Mouse (Mus musculus) liver, embryonic 14 days (tissue): ENCODE data around the gene Slc2a4. TPM values are rescaled to one million over a fixed set of nuclear protein-coding genes. Genes with fewer than 3 reads are reported as not detected.

ENCODE experiments used
- polyA plus RNA-seq: library from polyadenylated mRNA; depleted of rRNA; stranded (reverse); fragments of >200 nt; gene quantifications from 2 replicates; pipeline ENCODE4 v1.2.3, GENCODE M21; 2012; rRNA removed

The Slc2a4 gene
- 13.7 and 15.5 TPM in 2 replicates for polyA plus RNA-seq

DNA sequence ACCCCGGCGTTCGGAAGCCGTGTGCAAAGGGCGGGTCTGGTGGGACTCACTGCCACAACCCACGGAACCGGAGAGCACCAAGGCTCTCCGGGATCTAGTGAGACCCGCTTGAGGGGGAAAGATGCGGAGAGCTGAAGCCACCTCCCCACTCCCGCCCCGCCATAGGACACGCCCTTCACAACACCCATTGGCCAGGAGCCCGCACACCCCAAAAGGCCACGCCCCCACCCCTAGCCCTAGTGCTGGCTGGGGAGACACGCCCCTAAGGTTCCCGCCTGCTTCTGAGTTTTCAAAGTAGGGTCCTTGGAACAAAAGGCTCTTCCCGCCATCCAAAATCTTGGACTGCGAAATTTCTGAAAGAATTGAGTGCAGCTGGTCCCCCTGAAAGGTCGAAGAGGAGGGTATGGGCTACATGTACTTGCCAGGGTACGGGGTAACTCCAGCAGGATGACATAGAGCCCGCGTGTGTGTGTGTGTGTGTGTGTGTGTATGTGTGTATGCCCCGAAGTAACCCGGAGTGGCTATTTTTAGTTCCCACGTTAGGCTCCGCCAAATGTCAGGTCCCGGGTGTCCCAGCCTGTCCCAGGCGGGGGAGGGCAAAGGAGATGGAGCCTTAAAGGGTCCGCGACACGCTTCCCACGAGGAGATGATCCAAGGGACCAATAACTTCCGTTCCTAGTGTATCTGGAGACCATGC lies at the start of gene Slc2a4:
Slc2a4 (minus strand) TSS at position 123 of the 697 bp plus-strand sequence.

DNA sequence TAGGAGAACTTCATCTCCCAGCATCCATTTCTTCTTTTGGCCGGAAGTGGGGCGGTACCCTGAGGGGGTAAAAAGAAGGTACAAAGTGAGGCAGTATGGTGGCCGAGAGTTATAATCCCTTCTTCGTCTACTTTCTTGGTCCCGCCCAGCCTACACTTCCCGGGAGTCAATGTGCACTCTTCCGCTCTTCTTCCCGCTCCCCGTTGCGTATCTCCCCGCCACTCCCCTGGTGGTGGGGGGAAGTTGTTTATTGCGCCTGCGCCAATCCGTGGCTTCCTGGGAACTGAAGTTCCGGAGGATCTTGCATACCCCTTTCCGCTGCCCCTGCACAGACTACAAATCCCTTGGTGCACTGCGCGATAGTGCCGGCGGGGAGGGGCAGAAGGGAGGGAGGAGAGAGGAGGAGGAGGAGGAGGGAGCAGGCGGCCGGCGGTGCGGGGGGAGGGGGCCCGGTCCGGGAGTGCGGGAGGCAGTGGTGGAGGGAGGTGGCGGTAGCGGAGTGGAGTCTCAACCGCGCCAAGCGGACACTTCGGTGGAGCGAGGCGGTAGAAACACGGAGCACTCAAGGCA lies 47.5 kb upstream of the Slc2a4 start, which contains the start of gene Phf23:
Phf23 (plus strand) TSS at position 387 of the 570 bp plus-strand sequence.

DNA sequence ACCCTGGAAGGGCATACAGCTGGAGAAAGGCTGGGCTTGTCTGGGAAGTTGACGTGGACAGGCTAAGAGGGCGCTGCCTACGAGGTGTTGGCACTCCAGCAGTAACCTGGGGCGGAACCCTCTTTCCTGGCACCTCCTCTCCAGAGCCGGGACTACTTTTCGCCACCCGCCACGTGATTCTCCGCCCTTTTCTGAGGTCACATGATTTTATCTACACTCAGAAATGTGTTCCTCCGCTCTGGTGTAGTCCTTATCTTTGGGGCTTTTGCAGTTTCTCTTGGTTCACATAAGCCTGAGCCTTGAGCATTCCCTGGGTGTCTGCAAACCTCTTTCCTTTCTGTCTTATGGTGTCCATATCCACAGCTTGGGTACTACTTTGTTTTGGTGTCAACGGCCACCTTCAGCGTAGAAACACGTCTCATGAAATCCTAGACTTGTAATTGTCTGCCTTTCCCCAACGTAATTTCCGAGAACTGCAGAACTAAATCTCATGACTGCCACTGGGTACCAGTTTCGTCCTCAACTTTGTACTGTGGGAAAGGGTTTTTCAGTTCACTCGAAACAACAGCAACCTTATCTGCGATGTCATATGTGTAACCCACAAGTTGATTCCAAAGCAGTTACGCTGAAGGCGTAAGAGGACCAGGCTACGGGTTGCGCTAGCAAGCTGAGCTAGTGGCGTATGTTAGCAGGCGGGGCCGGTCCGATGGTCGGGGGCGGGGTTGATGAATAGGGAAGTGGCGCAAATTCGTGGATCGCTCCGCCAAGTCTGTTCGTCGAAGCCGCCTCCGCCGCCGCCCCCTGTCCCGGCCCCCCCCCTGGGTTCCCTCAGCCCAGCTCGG lies 43.1 kb upstream of the Slc2a4 start, which contains the start of gene Gabarap:
Gabarap (plus strand) TSS at position 294 of the 842 bp plus-strand sequence.

DNA sequence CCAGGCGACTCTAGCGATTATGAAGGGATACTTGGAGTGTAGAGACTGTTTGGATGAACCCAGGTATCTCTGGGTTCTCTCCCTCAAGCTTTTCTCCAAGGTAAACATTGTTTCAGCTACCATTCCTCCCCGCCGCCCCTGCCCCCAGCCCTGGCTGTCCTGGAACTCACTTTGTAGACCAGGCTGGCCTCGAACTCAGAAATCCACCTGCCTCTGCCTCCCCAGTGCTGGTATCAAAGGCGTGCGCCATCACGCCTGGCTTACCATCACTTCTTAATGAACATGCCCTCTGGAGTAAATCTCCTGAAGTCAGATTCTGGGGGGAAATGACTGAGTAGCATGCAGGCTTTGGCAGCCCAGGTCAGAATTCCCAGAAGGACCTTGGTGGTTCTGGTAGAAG lies 34.2 kb upstream of the Slc2a4 start, which contains the start of gene Elp5:
Elp5 (minus strand) TSS at position 293 of the 400 bp plus-strand sequence.

DNA sequence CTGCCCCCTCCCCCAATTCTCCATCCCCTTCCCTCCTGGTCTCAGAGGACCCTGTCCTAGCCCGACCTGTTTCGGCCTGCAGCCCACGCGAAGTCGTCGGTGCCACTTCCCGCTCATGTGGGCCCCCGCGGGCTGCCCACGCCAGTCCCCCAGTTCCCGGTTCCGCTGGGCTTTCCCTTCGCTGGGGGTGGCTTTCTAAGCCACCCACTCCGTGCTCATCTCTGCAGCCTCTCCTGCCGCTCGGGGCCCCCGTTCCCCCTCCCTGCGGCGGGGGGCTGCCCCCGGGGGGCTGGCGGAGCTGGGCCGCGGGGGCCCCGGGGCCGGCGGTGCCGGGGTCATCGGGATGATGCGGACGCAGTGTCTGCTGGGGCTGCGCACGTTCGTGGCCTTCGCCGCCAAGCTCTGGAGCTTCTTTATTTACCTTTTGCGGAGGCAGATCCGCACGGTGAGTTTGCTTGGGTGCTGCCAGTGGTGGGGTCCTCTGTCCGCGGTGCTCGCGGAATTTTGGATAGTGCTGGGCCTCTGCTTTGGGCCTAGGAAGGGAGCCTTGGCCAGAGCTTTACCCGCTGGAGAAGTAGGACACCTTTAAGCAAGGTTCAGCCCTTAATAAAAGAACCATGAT lies 33.3 kb upstream of the Slc2a4 start, which contains the start of gene Ctdnep1:
Ctdnep1 (plus strand) TSS at position 16 of the 622 bp plus-strand sequence.

DNA sequence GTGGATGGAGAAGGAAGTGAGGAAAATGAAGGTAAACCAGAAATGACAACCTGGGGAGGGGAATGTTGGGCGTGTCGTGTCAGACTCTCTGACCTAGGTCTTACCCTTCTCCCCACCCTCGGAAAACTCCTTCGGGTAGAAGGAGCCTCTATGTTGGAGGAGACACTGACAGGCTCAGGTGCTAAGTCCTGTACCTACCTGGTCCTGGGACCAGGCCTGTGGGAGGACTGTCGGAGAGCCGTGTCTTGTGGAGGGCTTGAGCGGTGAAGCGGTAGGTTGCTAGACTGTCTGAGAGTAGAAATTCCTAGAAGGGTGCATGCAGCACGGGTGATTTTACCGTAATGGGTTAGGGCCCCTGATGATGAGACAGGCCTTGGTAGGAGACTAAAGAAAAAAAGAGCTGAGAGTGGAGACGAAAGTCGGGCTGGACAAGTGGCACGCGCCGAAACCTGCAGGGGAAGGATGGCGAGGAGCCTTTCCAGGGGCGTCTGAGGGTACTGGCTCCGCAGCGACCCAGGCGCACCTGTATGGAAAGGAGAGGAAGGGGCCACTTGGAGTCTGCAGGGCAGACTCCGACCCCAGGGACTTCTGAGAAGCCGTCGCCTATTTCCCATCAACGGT lies 16.8 kb upstream of the Slc2a4 start, which contains the start of gene Cldn7:
Cldn7 (plus strand) TSS at position 130 of the 621 bp plus-strand sequence.

DNA sequence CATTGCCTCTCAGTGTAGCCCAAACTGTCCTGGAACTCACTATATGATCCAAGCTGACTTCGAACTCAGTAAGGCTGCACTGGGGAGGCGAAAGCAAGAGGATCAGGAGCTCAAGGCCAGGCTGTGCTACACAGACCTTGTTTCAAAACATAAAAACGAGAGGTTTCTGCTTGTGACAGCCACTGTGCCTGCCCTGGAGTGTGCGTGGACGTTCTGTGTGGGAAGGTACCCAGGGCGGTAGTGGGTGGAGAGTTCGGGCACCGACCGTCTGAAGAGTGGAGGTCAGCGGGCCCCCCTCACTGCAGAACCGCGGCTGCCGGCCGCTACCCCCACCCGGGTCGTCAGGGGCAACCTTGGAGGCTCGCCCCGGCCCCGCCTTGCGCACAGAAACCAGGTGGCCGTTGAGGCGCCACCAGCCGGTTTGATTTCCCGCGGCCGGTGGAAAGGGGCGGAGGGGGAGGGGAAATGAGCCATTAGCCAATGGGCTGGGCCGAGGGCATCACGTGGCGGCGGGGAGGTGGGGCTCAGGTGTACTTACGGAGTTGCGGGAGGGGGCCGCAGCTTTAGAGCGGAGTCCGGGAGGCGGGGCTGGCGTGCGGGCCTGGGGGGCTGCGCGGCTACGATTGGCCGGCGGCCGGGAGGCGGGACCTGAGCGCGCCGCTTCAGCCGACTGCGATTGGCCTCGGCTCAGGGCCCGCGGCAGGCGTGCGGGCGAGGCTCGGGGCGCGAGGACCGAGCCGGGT lies 12.7 kb downstream of the Slc2a4 start, which contains the start of gene Ybx2:
Ybx2 (plus strand) TSS at position 660 of the 743 bp plus-strand sequence.

DNA sequence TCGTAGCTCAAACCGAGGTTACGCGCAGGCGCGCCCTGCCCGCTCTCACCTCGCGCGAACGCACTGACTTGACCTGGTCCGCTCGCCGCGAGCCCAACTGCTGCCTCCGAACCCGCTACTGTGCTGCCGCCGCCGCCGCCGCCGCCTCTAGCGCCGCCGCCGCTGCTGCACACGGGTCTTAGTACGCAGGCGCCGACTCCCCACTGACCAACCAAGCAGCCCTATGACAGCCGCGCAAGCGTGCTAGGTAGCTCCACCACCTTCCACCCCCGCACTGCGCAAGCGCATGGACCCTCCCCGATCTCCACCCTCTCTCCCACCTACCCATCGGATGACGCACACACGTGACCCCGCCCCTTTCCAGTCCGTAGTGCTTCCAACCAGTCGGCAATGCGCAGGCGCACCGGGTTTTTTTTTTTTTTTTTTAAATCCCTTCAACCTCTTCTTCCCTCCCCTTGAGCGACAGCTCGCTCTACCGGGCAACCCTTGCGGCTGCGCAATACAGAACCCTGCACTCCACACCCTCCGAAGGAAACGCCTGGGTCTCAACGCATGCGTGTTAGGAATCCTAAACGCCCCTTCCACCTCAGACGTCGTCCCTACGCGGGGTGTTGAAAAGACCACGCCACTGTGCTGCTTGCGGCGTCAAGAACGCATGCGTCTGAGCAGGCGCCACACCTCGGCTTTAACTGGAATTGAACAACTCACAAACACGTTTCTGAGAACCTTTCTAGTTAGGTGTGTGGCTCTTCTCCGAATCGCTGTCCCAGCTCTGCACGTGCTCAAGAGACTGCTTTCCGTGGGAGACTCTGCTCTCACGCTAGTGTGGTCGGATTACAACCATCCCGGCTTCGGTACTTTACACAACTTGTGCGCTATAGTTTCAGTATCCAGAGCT lies 26.6 kb downstream of the Slc2a4 start, which contains the start of gene Eif5a:
Eif5a (minus strand) TSS at position 845 of the 898 bp plus-strand sequence.

DNA sequence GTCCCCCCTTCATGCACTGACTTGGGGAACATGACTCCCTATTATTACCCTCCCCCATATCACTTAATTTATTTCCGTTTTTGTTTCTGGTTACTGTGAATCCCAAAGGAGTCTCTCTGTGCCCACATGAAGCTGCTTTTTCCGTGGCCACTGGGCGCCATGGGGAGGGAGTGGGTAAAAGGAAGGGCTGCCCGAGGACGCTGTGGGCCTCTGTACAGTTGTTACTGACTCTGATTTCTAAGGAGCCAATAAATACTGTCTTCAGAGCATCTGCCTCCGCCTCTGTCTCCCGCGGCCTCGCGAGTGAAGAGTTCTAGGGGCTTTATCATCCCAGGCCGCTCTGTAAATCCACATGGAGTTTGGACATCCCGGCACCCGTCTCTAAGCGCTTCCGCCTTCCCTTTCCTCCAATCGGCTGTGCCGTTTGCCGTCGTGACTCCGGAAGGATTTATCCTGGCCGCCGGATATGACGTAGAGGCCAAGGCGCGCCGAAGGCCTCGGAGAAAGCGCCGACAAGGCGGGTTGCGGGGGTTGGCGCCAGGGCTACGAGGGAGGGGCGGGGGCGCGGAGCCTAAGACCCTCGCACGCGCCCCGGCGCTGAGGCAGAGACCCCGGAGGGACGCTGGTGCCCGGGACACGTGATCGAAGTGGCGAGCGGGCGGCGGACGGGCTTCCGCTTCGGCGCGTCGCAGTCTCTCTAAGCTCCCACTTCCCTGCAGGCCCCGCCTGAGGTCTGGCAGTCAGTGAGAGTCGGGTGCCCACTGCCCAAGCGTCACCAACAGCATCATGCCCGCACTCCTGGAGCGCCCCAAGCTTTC lies 34.2 kb downstream of the Slc2a4 start, which contains the start of gene Gps2:
Gps2 (plus strand) TSS at position 335 of the 818 bp plus-strand sequence.

DNA sequence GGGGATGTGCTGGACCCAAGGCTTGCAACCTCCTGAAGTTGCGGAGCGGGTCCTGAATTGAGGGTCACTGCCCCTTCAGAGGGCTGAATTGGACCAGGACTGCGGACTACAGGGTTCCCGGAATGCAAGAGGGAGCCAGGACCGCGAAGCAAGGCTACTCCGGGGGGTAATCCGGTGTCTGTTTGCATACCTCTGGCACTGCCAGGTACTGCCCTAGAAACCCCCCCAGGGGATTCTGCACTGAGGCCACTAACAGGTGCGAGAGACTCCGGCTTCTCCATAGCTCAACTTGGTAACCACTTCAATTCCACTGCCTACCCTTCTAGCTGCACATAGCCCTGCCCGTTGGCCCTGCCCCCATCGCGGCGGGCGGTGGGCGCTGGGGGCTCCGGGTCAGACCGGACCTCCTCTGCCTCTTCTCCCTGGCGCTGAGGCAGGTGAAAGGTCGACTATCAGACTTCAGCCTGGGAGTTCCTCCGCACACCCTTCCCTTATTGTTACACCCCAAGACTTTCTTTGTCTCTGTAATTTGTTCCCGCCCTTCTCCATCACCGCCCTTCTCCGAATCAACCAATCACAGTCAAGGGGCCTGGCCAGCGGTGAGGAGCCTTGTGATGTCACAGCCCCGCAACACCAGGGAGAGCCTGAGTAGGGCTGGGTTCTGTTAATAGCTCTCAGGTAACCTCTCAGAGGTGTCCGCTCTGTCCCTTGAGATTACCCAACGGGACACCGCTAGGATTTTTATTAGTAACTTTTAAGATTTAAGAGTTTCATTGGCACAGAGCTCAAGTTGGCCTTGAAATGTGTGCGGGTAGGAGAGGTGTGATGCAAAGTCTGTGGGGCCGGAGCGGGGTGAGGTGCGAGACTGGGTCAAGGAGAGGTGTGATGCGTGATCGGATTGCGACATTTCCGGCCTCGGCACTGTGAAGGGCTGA lies 47.2 kb downstream of the Slc2a4 start, which contains the start of the genes 2810408A11Rik and Neurl4:
2810408A11Rik (minus strand) TSS at position 517 of the 935 bp plus-strand sequence.
Neurl4 (plus strand) TSS at position 602 of the 935 bp plus-strand sequence.

DNA sequence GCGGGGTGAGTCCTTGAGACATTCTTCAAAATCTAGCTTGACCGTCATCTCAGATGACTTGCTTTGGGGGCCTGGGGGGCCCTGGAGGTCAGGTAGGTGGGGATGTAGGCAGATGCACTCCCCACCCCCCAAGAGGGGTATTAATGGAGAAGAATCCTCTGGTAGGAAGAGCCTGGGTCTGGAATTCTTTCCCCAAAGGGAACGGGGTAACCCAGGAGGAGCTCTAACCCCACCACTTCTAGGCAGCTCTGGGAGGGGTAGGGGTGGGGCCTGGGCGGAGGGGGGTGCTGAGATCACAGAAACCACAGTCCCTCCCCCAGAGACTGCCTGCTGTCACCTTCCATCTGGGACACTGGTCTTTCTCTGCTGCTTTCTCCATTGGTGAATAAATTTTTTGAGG lies 52.7 kb downstream of the Slc2a4 start, which contains the start of gene Acap1:
Acap1 (minus strand) TSS at position 249 of the 400 bp plus-strand sequence.

Other genes starting within 250 kb of the Slc2a4 start
- gene Polr2a, start 189.6 kb downstream of the Slc2a4 start, polyA plus RNA-seq, result 12.7 and 15.6 TPM in 2 replicates
- 0.03 TPM in 1 of 2 replicates, not detected in the other for gene Slc35g3, start 186.2 kb downstream of the Slc2a4 start, polyA plus RNA-seq
- 1.2 and 1.5 TPM in 2 replicates for gene Zbtb4, start 182.3 kb downstream of the Slc2a4 start, polyA plus RNA-seq
- 0.69 and 1.5 TPM in 2 replicates for gene Chrnb1, start 152.2 kb downstream of the Slc2a4 start, polyA plus RNA-seq
- 0.40 and 0.51 TPM in 2 replicates for gene Fgf11, start 146.3 kb downstream of the Slc2a4 start, polyA plus RNA-seq
- 0.24 and 0.25 TPM in 2 replicates for gene Tmem102, start 142.6 kb downstream of the Slc2a4 start, polyA plus RNA-seq
- gene Gm39566, start 132.9 kb downstream of the Slc2a4 start, polyA plus RNA-seq, result not detected in 2 replicates
- gene Spem2, start 129.7 kb downstream of the Slc2a4 start, polyA plus RNA-seq, result not detected in 2 replicates
- gene Spem1, start 126.0 kb downstream of the Slc2a4 start, polyA plus RNA-seq, result not detected in 2 replicates
- gene Nlgn2, start 110.4 kb downstream of the Slc2a4 start, polyA plus RNA-seq, result 2.1 and 2.2 TPM in 2 replicates
- gene Tmem256, start 109.7 kb downstream of the Slc2a4 start, polyA plus RNA-seq, result 155 and 183 TPM in 2 replicates
- 16.2 and 19.8 TPM in 2 replicates for gene Plscr3, start 101.8 kb downstream of the Slc2a4 start, polyA plus RNA-seq
- 1.2 and 1.3 TPM in 2 replicates for gene Tnk1, start 89.5 kb downstream of the Slc2a4 start, polyA plus RNA-seq
- gene Tmem95, start 70.2 kb downstream of the Slc2a4 start, polyA plus RNA-seq, result not detected in 2 replicates
- gene Kctd11, start 66.8 kb downstream of the Slc2a4 start, polyA plus RNA-seq, result 0.76 and 0.89 TPM in 2 replicates
- gene Acap1, start 52.6 kb downstream of the Slc2a4 start, polyA plus RNA-seq, result 2.7 and 3.3 TPM in 2 replicates
- gene 2810408A11Rik, start 47.2 kb downstream of the Slc2a4 start, polyA plus RNA-seq, result 0.40 and 0.53 TPM in 2 replicates
- 16.6 and 20.3 TPM in 2 replicates for gene Neurl4, start 47.1 kb downstream of the Slc2a4 start, polyA plus RNA-seq
- gene Gps2, start 34.3 kb downstream of the Slc2a4 start, polyA plus RNA-seq, result 75.3 and 87.1 TPM in 2 replicates
- 866 and 1,005 TPM in 2 replicates for gene Eif5a, start 26.2 kb downstream of the Slc2a4 start, polyA plus RNA-seq
- gene Ybx2, start 12.4 kb downstream of the Slc2a4 start, polyA plus RNA-seq, result 0.15 and 0.21 TPM in 2 replicates
- 1.4 and 2.3 TPM in 2 replicates for gene Cldn7, start 16.6 kb upstream of the Slc2a4 start, polyA plus RNA-seq
- gene Ctdnep1, start 33.0 kb upstream of the Slc2a4 start, polyA plus RNA-seq, result 30.6 and 33.9 TPM in 2 replicates
- 41.7 and 49.0 TPM in 2 replicates for gene Elp5, start 34.3 kb upstream of the Slc2a4 start, polyA plus RNA-seq
- 131 and 138 TPM in 2 replicates for gene Gabarap, start 43.0 kb upstream of the Slc2a4 start, polyA plus RNA-seq
- 16.3 and 17.2 TPM in 2 replicates for gene Phf23, start 47.6 kb upstream of the Slc2a4 start, polyA plus RNA-seq
- gene Dvl2, start 52.4 kb upstream of the Slc2a4 start, polyA plus RNA-seq, result 3.2 and 4.6 TPM in 2 replicates
- 38.0 and 43.1 TPM in 2 replicates for gene Acadvl, start 67.2 kb upstream of the Slc2a4 start, polyA plus RNA-seq
- 2.0 TPM in 2 replicates for gene Dlg4, start 68.8 kb upstream of the Slc2a4 start, polyA plus RNA-seq
- 1.9 and 2.0 TPM in 2 replicates for gene Asgr1, start 105.9 kb upstream of the Slc2a4 start, polyA plus RNA-seq
- 9.6 and 12.5 TPM in 2 replicates for gene Asgr2, start 144.5 kb upstream of the Slc2a4 start, polyA plus RNA-seq
- 1.5 and 1.9 TPM in 2 replicates for gene Mgl2, start 182.1 kb upstream of the Slc2a4 start, polyA plus RNA-seq
- 0.20 and 0.33 TPM in 2 replicates for gene Clec10a, start 208.0 kb upstream of the Slc2a4 start, polyA plus RNA-seq